ENCODE assay signal across 8 mouse cellular contexts in genomic region chr2:164961506-164962182, GRCm38 (mm10). TPM values are rescaled to one million over a fixed set of nuclear protein-coding genes. Genes with fewer than 3 reads are reported as not detected.
DNase-seq lines count a peak whose midpoint lies in the region; ATAC-seq and TF ChIP-seq lines count a peak whose summit lies in the region.

No protein-coding gene starts in this region.

- no peaks in the 10 kb centered on the region for H3K36me3 ChIP-seq in E14TG2a.4 (ENCODE audit: insufficient read depth, low read length)
- no peaks in the 10 kb centered on the region for H3K36me3 ChIP-seq in embryonic facial prominence, embryonic 10.5 days (replicated peaks)
- H3K36me3 ChIP-seq in neural tube, embryonic 14.5 days (ENCODE audit: control insufficient read depth, insufficient read depth, low read length): no peaks in the 10 kb centered on the region

- 0 out of 2 replicates have a peak overlapping the region, but pooled peaks have one; percentile 88 for H3K27ac ChIP-seq in embryonic facial prominence, embryonic 10.5 days (replicated peaks)
- H3K27ac ChIP-seq in neural tube, embryonic 14.5 days (ENCODE audit: low read depth, low read length): peak overlapping the region; percentile 52

- H3K4me1 ChIP-seq in E14TG2a.4 (replicated peaks; ENCODE audit: low read depth, low read length): peaks cover 41% of the 10 kb centered on the region
- H3K4me1 ChIP-seq in embryonic facial prominence, embryonic 10.5 days: peaks cover 25% of the 10 kb centered on the region
- H3K4me1 ChIP-seq in neural tube, embryonic 14.5 days (ENCODE audit: control insufficient read depth, insufficient read depth, low read length): peaks cover 20% of the 10 kb centered on the region

- peak overlapping the region; percentile 56 for H3K4me2 ChIP-seq in neural tube, embryonic 14.5 days (ENCODE audit: low read depth, low read length)

- peaks cover 24% of the 10 kb centered on the region for H3K27me3 ChIP-seq in E14TG2a.4 (ENCODE audit: insufficient read depth, low read length)
- peaks cover 49% of the 10 kb centered on the region for H3K27me3 ChIP-seq in embryonic facial prominence, embryonic 10.5 days (replicated peaks; ENCODE audit: low read depth, poor library complexity, severe bottlenecking)
- no peaks in the 10 kb centered on the region for H3K27me3 ChIP-seq in neural tube, embryonic 14.5 days (ENCODE audit: control insufficient read depth, insufficient read depth, low read length)

- no peaks in the 10 kb centered on the region for H3K9me3 ChIP-seq in E14TG2a.4 (ENCODE audit: low read length)
- H3K9me3 ChIP-seq in embryonic facial prominence, embryonic 10.5 days: no peaks in the 10 kb centered on the region
- no peaks in the 10 kb centered on the region for H3K9me3 ChIP-seq in neural tube, embryonic 14.5 days (ENCODE audit: control insufficient read depth, low read length)

- WGBS in embryonic facial prominence, embryonic 10.5 days: 8% methylated on average over 17 of the region's 17 CpGs
- WGBS in neural tube, embryonic 14.5 days: 7% methylated on average over 17 of the region's 17 CpGs

- peak overlapping the region; percentile 79 for H3K4me3 ChIP-seq in E14TG2a.4 (replicated peaks; ENCODE audit: low read length)
- peak overlapping the region; percentile 76 for H3K4me3 ChIP-seq in embryonic facial prominence, embryonic 10.5 days
- H3K4me3 ChIP-seq in neural tube, embryonic 14.5 days (ENCODE audit: low read depth, low read length): peak overlapping the region; percentile 46

- ATAC-seq in neural tube, embryonic 14.5 days (ENCODE audit: low read depth): no peak

- H3K9ac ChIP-seq in neural tube, embryonic 14.5 days (replicated peaks; ENCODE audit: low read depth, low read length): peak overlapping the region; percentile 59

- peak; percentile 47 for TF ChIP-seq CTCF in E14TG2a.4 (conservative IDR thresholded peaks at IDR 0.05; ENCODE audit: low read length)

- intact Hi-C loops in heart, postnatal 10 days (cut with DNase I): loop anchor here (2.0 to 5.0 kb wide), 2 partner anchors 71 to 151 kb away; no protein-coding TSS in a partner anchor

- peak; percentile 83 for DNase-seq in adrenal gland, postnatal 25 days
- peak; percentile 77 for DNase-seq in embryonic facial prominence, embryonic 10.5 days (ENCODE audit: low spot score)
- peak; percentile 58 to 76 for DNase-seq in heart, postnatal 10 days
- peak; percentile 46 to 90 for DNase-seq in kidney, postnatal 36 days
- peak; percentile 42 to 54 for DNase-seq in lung, adult 18-20 months
- DNase-seq in thymus, postnatal 0 days (ENCODE audit: low spot score): peak; percentile 65

RNA-seq across cellular contexts. Expression of gene Slc12a5, which starts 1.0 kb away (rescaled TPM):
- total RNA-seq in adrenal gland, postnatal 25 days (2021): 7.2 and 10.6 TPM in 2 replicates
- polyA plus RNA-seq in embryonic facial prominence, embryonic 10.5 days (2016; fragmentation: Nextera tagmentation; extraction: Ambion mirVana): 1.5 and 1.7 TPM in 2 replicates
- under 1 TPM; 0.72 to 0.79 TPM for total RNA-seq in heart, postnatal 10 days (2021)
- 51.5 and 68.8 TPM in 2 replicates for polyA plus RNA-seq in neural tube, embryonic 14.5 days (2014; fragmentation: Nextera tagmentation; extraction: Ambion mirVana)
- 0.26 and 0.30 TPM in 2 replicates for polyA plus RNA-seq in thymus, postnatal 0 days (2015; fragmentation: Nextera tagmentation; extraction: Ambion mirVana)

RNA-seq across cellular contexts. Expression of gene Mmp9, which starts 21.1 kb away (rescaled TPM):
- total RNA-seq in adrenal gland, postnatal 25 days (2021): 0.33 and 0.43 TPM in 2 replicates
- 0.28 and 0.77 TPM in 2 replicates for polyA plus RNA-seq in embryonic facial prominence, embryonic 10.5 days (2016; fragmentation: Nextera tagmentation; extraction: Ambion mirVana)
- total RNA-seq in heart, postnatal 10 days (2021): under 1 TPM; 0.47 to 0.89 TPM
- 13.8 and 22.2 TPM in 2 replicates for polyA plus RNA-seq in neural tube, embryonic 14.5 days (2014; fragmentation: Nextera tagmentation; extraction: Ambion mirVana)
- polyA plus RNA-seq in thymus, postnatal 0 days (2015; fragmentation: Nextera tagmentation; extraction: Ambion mirVana): 47.8 and 53.2 TPM in 2 replicates

RNA-seq across cellular contexts. Expression of gene Zfp335, which starts 50.1 kb away (rescaled TPM):
- total RNA-seq in adrenal gland, postnatal 25 days (2021): 21.2 and 23.9 TPM in 2 replicates
- polyA plus RNA-seq in embryonic facial prominence, embryonic 10.5 days (2016; fragmentation: Nextera tagmentation; extraction: Ambion mirVana): 17.4 and 18.2 TPM in 2 replicates
- total RNA-seq in heart, postnatal 10 days (2021): 10 to 100 TPM; 11.5 to 12.2 TPM
- polyA plus RNA-seq in neural tube, embryonic 14.5 days (2014; fragmentation: Nextera tagmentation; extraction: Ambion mirVana): 14.3 and 14.5 TPM in 2 replicates
- 8.6 and 9.5 TPM in 2 replicates for polyA plus RNA-seq in thymus, postnatal 0 days (2015; fragmentation: Nextera tagmentation; extraction: Ambion mirVana)

Comparison
In these comparisons a context has a peak if more than half of its experiments do, and no peak if none do; other contexts are left out.
1. RNA of gene Slc12a5, which starts 1.0 kb away (polyA plus RNA-seq): 51.5 to 68.8 TPM in neural tube, embryonic 14.5 days; 1.5 to 1.7 TPM in embryonic facial prominence, embryonic 10.5 days and 0.26 to 0.30 TPM in thymus, postnatal 0 days; every median in the first group is over 10 times any median in the second.
2. Peak in every context shown above with its lines, with median percentiles within 50 percentile points of each other: H3K4me3 ChIP-seq and DNase-seq.